ENCODE assay signal across 9 mouse cellular contexts in genomic region chr14:25769626-25770306, GRCm38 (mm10). TPM values are rescaled to one million over a fixed set of nuclear protein-coding genes. Genes with fewer than 3 reads are reported as not detected.
DNase-seq lines count a peak whose midpoint lies in the region; ATAC-seq and TF ChIP-seq lines count a peak whose summit lies in the region.
"Had no signal": no experiment of that assay in that cellular context is flagged by ENCODE, and none has a peak within 500 bp of the region (broad histone marks: within the 10 kb centered on the region; RNA-seq: fewer than 3 reads in every experiment).

No protein-coding gene starts in this region.

- no peak overlapping the region for H3K9ac ChIP-seq in heart, embryonic 12.5 days
- H3K9ac ChIP-seq in forebrain, postnatal 0 days = no peak overlapping the region
- no peak overlapping the region for H3K9ac ChIP-seq in midbrain, embryonic 14.5 days (replicated peaks; ENCODE audit: low read length)

- ATAC-seq in heart, embryonic 12.5 days (ENCODE audit: insufficient number of reproducible peaks, low FRiP score) = no peak
- ATAC-seq in forebrain, postnatal 0 days = no peak
- no peak for ATAC-seq in midbrain, embryonic 14.5 days (ENCODE audit: low FRiP score, low TSS enrichment)
- no peak for ATAC-seq in monocyte, adult 5-6 weeks (replicated peaks; ENCODE audit: insufficient number of reproducible peaks, low FRiP score, low TSS enrichment, poor library complexity, severe bottlenecking)

- H3K4me3 ChIP-seq in heart, embryonic 12.5 days = peak overlapping the region; percentile 84
- no peak overlapping the region for H3K4me3 ChIP-seq in forebrain, postnatal 0 days (ENCODE audit: low read depth, low read length)
- H3K4me3 ChIP-seq in midbrain, embryonic 14.5 days (replicated peaks; ENCODE audit: low read depth, low read length) = no peak overlapping the region
- no peak overlapping the region for H3K4me3 ChIP-seq in left cerebral cortex, adult 2 months

- H3K27ac ChIP-seq in heart, embryonic 12.5 days (ENCODE audit: poor library complexity, severe bottlenecking) = peak overlapping the region; percentile 91
- no peak overlapping the region for H3K27ac ChIP-seq in forebrain, postnatal 0 days (ENCODE audit: low read depth, low read length)
- H3K27ac ChIP-seq in midbrain, embryonic 14.5 days (replicated peaks; ENCODE audit: low read depth, low read length) = no peak overlapping the region
- H3K27ac ChIP-seq in left cerebral cortex, adult 2 months = no peak overlapping the region
- H3K27ac ChIP-seq: layer of hippocampus, adult 2 months had no signal

- no peak for DNase-seq in heart, postnatal 25 days (ENCODE audit: low spot score)
- peak; percentile 64 for DNase-seq in brain, embryonic 14.5 days (ENCODE audit: low read depth)
- no peak for DNase-seq in forebrain, postnatal 0 days
- peak; percentile 62 for DNase-seq in midbrain, embryonic 14.5 days
- DNase-seq in cerebellum, adult 9-11 months = no peak
- DNase-seq in left cerebral cortex, adult 2 months (ENCODE audit: extremely low spot score in 1 of 2, low spot score in 2 of 2) = no peak

- H3K27me3 ChIP-seq in heart, embryonic 12.5 days (replicated peaks) = no peaks in the 10 kb centered on the region
- peaks cover 5% of the 10 kb centered on the region; the same call in 1 of the 2 replicates for H3K27me3 ChIP-seq in forebrain, postnatal 0 days (ENCODE audit: insufficient read depth, low read length)
- no peaks in the 10 kb centered on the region for H3K27me3 ChIP-seq in midbrain, embryonic 14.5 days (ENCODE audit: control insufficient read depth, insufficient read depth, low read length)

- no peaks in the 10 kb centered on the region for H3K9me3 ChIP-seq in heart, embryonic 12.5 days (replicated peaks)
- H3K9me3 ChIP-seq in forebrain, postnatal 0 days (ENCODE audit: low read length) = no peaks in the 10 kb centered on the region
- H3K9me3 ChIP-seq in midbrain, embryonic 14.5 days (ENCODE audit: control insufficient read depth, low read length) = no peaks in the 10 kb centered on the region

- 21% methylated on average over 8 of the region's 8 CpGs for WGBS in heart, embryonic 12.5 days
- WGBS in forebrain, postnatal 0 days = 25% methylated on average over 8 of the region's 8 CpGs
- WGBS in midbrain, embryonic 14.5 days = 23% methylated on average over 8 of the region's 8 CpGs

- H3K4me1 ChIP-seq in heart, embryonic 12.5 days (replicated peaks) = peaks cover 58% of the 10 kb centered on the region
- 0 out of 2 replicates have a peak, but pooled peaks cover 4% of the 10 kb centered on the region for H3K4me1 ChIP-seq in forebrain, postnatal 0 days (ENCODE audit: insufficient read depth)
- H3K4me1 ChIP-seq in midbrain, embryonic 14.5 days (ENCODE audit: control insufficient read depth, insufficient read depth, low read length) = peaks cover 22% of the 10 kb centered on the region

- intact Hi-C loops in heart, postnatal 25 days (cut with DNase I) = loop anchor here (5.0 kb wide), 1 partner anchor 42 kb away; no protein-coding TSS in a partner anchor
- intact Hi-C loops in left cerebral cortex, adult 2 months (cut with DNase I) = loop anchor here (5.0 kb wide), 1 partner anchor 42 kb away; no protein-coding TSS in a partner anchor

- no peak for TF ChIP-seq CTCF in brain, embryonic 14.5 days (IDR thresholded peaks at IDR 0.05; ENCODE audit: borderline replicate concordance, extremely low read depth, insufficient read depth, insufficient read length)
- TF ChIP-seq CTCF in forebrain, postnatal 0 days (IDR thresholded peaks at IDR 0.05; ENCODE audit: low read depth) = no peak
- no peak for TF ChIP-seq CTCF in left cerebral cortex, adult 2 months (IDR thresholded peaks at IDR 0.05)

- H3K4me2 ChIP-seq in heart, embryonic 12.5 days = peak overlapping the region; percentile 78
- peak overlapping the region; percentile 97 for H3K4me2 ChIP-seq in forebrain, postnatal 0 days (ENCODE audit: low read depth)
- H3K4me2 ChIP-seq in midbrain, embryonic 14.5 days (ENCODE audit: low read length) = peak overlapping the region; percentile 98

- TF ChIP-seq POLR2A in brain, embryonic 14.5 days (IDR thresholded peaks at IDR 0.05; ENCODE audit: borderline replicate concordance, extremely low read depth, insufficient read depth, insufficient read length, poor library complexity, severe bottlenecking) = no peak

- no peaks in the 10 kb centered on the region for H3K36me3 ChIP-seq in heart, embryonic 12.5 days
- H3K36me3 ChIP-seq in forebrain, postnatal 0 days (ENCODE audit: insufficient read depth) = no peaks in the 10 kb centered on the region
- H3K36me3 ChIP-seq in midbrain, embryonic 14.5 days (ENCODE audit: control insufficient read depth, insufficient read depth, low read length) = no peaks in the 10 kb centered on the region

RNA-seq across cellular contexts. Expression of gene Zcchc24, which starts 0.9 kb away (rescaled TPM):
- polyA plus RNA-seq in heart, embryonic 12.5 days (2016; fragmentation: Nextera tagmentation; extraction: Ambion mirVana) = 30.4 and 31.9 TPM in 2 replicates
- total RNA-seq in heart, postnatal 25 days (2021) = 10 to 100 TPM; 33.3 to 35.7 TPM
- 14.8 and 19.6 TPM in 2 replicates for polyA plus RNA-seq in brain, embryonic 14.5 days (2012; rRNA removed)
- 25.4 and 28.7 TPM in 2 replicates for total RNA-seq in forebrain, postnatal 0 days (2014; rRNA removed)
- 11.1 and 14.7 TPM in 2 replicates for polyA plus RNA-seq in forebrain, postnatal 0 days (2015; fragmentation: Nextera tagmentation; extraction: Ambion mirVana)
- polyA plus RNA-seq in midbrain, embryonic 14.5 days (2014; fragmentation: Nextera tagmentation; extraction: Ambion mirVana) = 8.1 and 13.6 TPM in 2 replicates
- 10.5 to 11.8 TPM (median 10.9 TPM) in 3 replicates for total RNA-seq in monocyte, adult 5-6 weeks (2017)
- 10 to 100 TPM; 47.0 TPM for total RNA-seq in left cerebral cortex, adult 2 months (2021)

Comparison
In these comparisons a context has a peak if more than half of its experiments do, and no peak if none do; other contexts are left out.
1. DNase-seq: peak in brain, embryonic 14.5 days (single experiment) and midbrain, embryonic 14.5 days (single experiment); none in heart, postnatal 25 days (single experiment), forebrain, postnatal 0 days (single experiment), cerebellum, adult 9-11 months (single experiment) and left cerebral cortex, adult 2 months (0 of 2).
2. Peak in every context shown above with its lines, with median percentiles within 50 percentile points of each other: H3K4me2 ChIP-seq.